Mouse (Mus musculus) limb, embryonic 10.5 days (tissue): ENCODE measurements around the gene Sytl2. TPM values are rescaled to one million over a fixed set of nuclear protein-coding genes. Genes with fewer than 3 reads are reported as not detected.

ENCODE experiments used
- DNase-seq: peaks from one replicate; pipeline ENCODE4 v3.0.0-alpha.2; 2017; ENCODE audit warnings: low spot score
- H3K27ac ChIP-seq: fragments of 300-500 bp; sonication (generic); 2 replicates; pipeline ENCODE4 v1.5.1; 2016; ENCODE audit warnings: mild to moderate bottlenecking
- H3K27me3 ChIP-seq: fragments of 300-500 bp; sonication (generic); 2 replicates; pipeline ENCODE4 v1.6.1; 2016; ENCODE audit warnings: low read depth, mild to moderate bottlenecking; ENCODE audit not compliant: poor library complexity, severe bottlenecking
- H3K36me3 ChIP-seq: fragments of 300-500 bp; sonication (generic); 2 replicates; pipeline ENCODE4 v1.6.1; 2016; ENCODE audit warnings: mild to moderate bottlenecking, moderate library complexity
- H3K4me1 ChIP-seq: fragments of 300-500 bp; sonication (generic); 2 replicates; pipeline ENCODE4 v1.6.1; 2016
- H3K4me3 ChIP-seq: fragments of 300-500 bp; sonication (generic); 2 replicates; pipeline ENCODE4 v1.5.1; 2016; ENCODE audit warnings: mild to moderate bottlenecking, moderate library complexity
- H3K9me3 ChIP-seq: fragments of 300-500 bp; sonication (generic); replicated peaks from 2 replicates; pipeline ENCODE4 v1.6.1; 2016; ENCODE audit warnings: mild to moderate bottlenecking
- WGBS: fragments of 180-500 bp; shearing (Covaris S2); methylation state at CpG from one replicate; pipeline ENCODE4 v1.1.7; 2016; 5-methylcytosine and 5-hydroxymethylcytosine counted together
- polyA plus RNA-seq: library from polyadenylated mRNA; unstranded; fragments of >200 nt; fragmentation: Nextera tagmentation; extraction: Ambion mirVana; gene quantifications from 2 replicates; pipeline ENCODE4 v1.2.1, GENCODE M21; 2016

Gene Sytl2
- polyA plus RNA-seq, 1 experiment from 2014 or later, result 2.7 TPM

- Histone ChIP-seq H3K4me1 (peaks cover 8% of the 10 kb centered on the region), H3K9me3 (no peaks in the 10 kb centered on the region), H3K27ac (0 out of 2 replicates have a peak within 1 kb of the TSS, but pooled peaks have one; percentile 30), H3K27me3 (peaks cover 5% of the 10 kb centered on the region; the same call in 1 of the 2 replicates), H3K36me3 (no peaks in the 10 kb centered on the region), H3K4me3 (peak within 1 kb of the TSS; percentile 49)
- peak; percentile 65 for DNase-seq
- WGBS, result 23% methylated on average over 29 of the region's 29 CpGs
Measured at GRCm38 (mm10) chr7:90426020-90427001, 124.3 kb downstream of the Sytl2 start, which contains the start of gene Ccdc89. Gene Ccdc89 (plus strand): TSS chr7:90426577.

- Histone ChIP-seq H3K27me3 (peaks cover 5% of the 10 kb centered on the region; the same call in 1 of the 2 replicates), H3K4me1 (peaks cover 8% of the 10 kb centered on the region), H3K9me3 (no peaks in the 10 kb centered on the region), H3K27ac (0 out of 2 replicates have a peak overlapping the region, but pooled peaks have one; percentile 30), H3K4me3 (peak overlapping the region; percentile 49), H3K36me3 (no peaks in the 10 kb centered on the region)
- 63% methylated on average over 9 of the region's 9 CpGs for whole genome bisulfite sequencing
- DNase-seq, result no peak
Measured at GRCm38 (mm10) chr7:90427006-90427405, 125.0 kb downstream of the Sytl2 start.

GRCm38 (mm10) chr7:90432221-90432620 is 130.2 kb downstream of the Sytl2 start:
- no peak for DNase-seq
- no peak overlapping the region for H3K27ac ChIP-seq
- peaks cover 1% of the 10 kb centered on the region; the same call in 1 of the 2 replicates for H3K27me3 ChIP-seq
- H3K4me1 ChIP-seq, result no peaks in the 10 kb centered on the region
- H3K36me3 ChIP-seq, result no peaks in the 10 kb centered on the region
- no peaks in the 10 kb centered on the region for H3K9me3 ChIP-seq
- no peak overlapping the region for H3K4me3 ChIP-seq

- H3K4me3 ChIP-seq, result no peak overlapping the region
- WGBS, result 86% methylated on average over 4 of the region's 4 CpGs
Measured at GRCm38 (mm10) chr7:90440044-90440443, 138.0 kb downstream of the Sytl2 start.

GRCm38 (mm10) chr7:90442070-90442469 is 140.0 kb downstream of the Sytl2 start:
- Histone ChIP-seq H3K27ac (peak overlapping the region; percentile 100), H3K4me1 (no peaks in the 10 kb centered on the region), H3K4me3 (peak overlapping the region; percentile 95), H3K36me3 (peaks cover 10% of the 10 kb centered on the region), H3K27me3 (no peaks in the 10 kb centered on the region), H3K9me3 (no peaks in the 10 kb centered on the region)
- WGBS, result 13% methylated on average over 4 of the region's 4 CpGs
- no peak for DNase-seq

More at GRCm38 (mm10) chr7:90440044-90440443, 138.0 kb downstream of the Sytl2 start:
- DNase-seq, result no peak
- H3K4me1 ChIP-seq, result no peaks in the 10 kb centered on the region
- no peaks in the 10 kb centered on the region for H3K27me3 ChIP-seq
- no peak overlapping the region for H3K27ac ChIP-seq
- H3K9me3 ChIP-seq, result no peaks in the 10 kb centered on the region
- H3K36me3 ChIP-seq, result 0 out of 2 replicates have a peak, but pooled peaks cover 2% of the 10 kb centered on the region

- no peaks in the 10 kb centered on the region for H3K4me1 ChIP-seq
- H3K36me3 ChIP-seq, result peaks cover 16% of the 10 kb centered on the region
- WGBS, result under 1% methylated on average over 50 of the region's 54 CpGs
- no peaks in the 10 kb centered on the region for H3K9me3 ChIP-seq
- no peaks in the 10 kb centered on the region for H3K27me3 ChIP-seq
- peak within 1 kb of the TSS; percentile 95 for H3K4me3 ChIP-seq
- H3K27ac ChIP-seq, result peak within 1 kb of the TSS; percentile 100
- peak; percentile 96 for DNase-seq
Measured at GRCm38 (mm10) chr7:90442518-90443080, 140.5 kb downstream of the Sytl2 start, which contains the start of gene Crebzf. Gene Crebzf (plus strand): TSS chr7:90442729.

- Histone ChIP-seq H3K4me3 (peak overlapping the region; percentile 95), H3K9me3 (no peaks in the 10 kb centered on the region), H3K27me3 (no peaks in the 10 kb centered on the region), H3K36me3 (peaks cover 24% of the 10 kb centered on the region), H3K27ac (peak overlapping the region; percentile 100), H3K4me1 (no peaks in the 10 kb centered on the region)
- WGBS, result under 1% methylated on average over 121 of the region's 123 CpGs
- DNase-seq, result peak; percentile 77
Measured at GRCm38 (mm10) chr7:90443101-90444091, 141.3 kb downstream of the Sytl2 start.

- WGBS, result under 1% methylated on average over 6 of the region's 6 CpGs
- Histone ChIP-seq H3K27ac (peak overlapping the region; percentile 100), H3K9me3 (no peaks in the 10 kb centered on the region), H3K27me3 (no peaks in the 10 kb centered on the region), H3K4me3 (peak overlapping the region; percentile 95), H3K4me1 (no peaks in the 10 kb centered on the region), H3K36me3 (peaks cover 30% of the 10 kb centered on the region)
- DNase-seq, result peak; percentile 35
Measured at GRCm38 (mm10) chr7:90444206-90444605, 142.2 kb downstream of the Sytl2 start.

- H3K27me3 ChIP-seq, result peaks cover 10% of the 10 kb centered on the region; the same call in 1 of the 2 replicates
- 37% methylated on average over 7 of the region's 7 CpGs for WGBS
- H3K4me1 ChIP-seq, result peaks cover 15% of the 10 kb centered on the region
- H3K9me3 ChIP-seq, result no peaks in the 10 kb centered on the region
- DNase-seq, result no peak
- peak overlapping the region; percentile 78 for H3K4me3 ChIP-seq
- H3K36me3 ChIP-seq, result peaks cover 33% of the 10 kb centered on the region
- peak overlapping the region; percentile 92 for H3K27ac ChIP-seq
Measured at GRCm38 (mm10) chr7:90456149-90456844, 154.2 kb downstream of the Sytl2 start.

GRCm38 (mm10) chr7:90456845-90457468 is 154.9 kb downstream of the Sytl2 start, which contains the start of gene Tmem126a:
Gene Tmem126a (minus strand): TSS chr7:90457229.
- Histone ChIP-seq H3K36me3 (peaks cover 26% of the 10 kb centered on the region), H3K9me3 (no peaks in the 10 kb centered on the region)
- under 1% methylated on average over 41 of the region's 41 CpGs for WGBS

GRCm38 (mm10) chr7:90457517-90457916 is 155.5 kb downstream of the Sytl2 start:
- Histone ChIP-seq H3K36me3 (peaks cover 22% of the 10 kb centered on the region), H3K27ac (peak overlapping the region; percentile 92), H3K4me1 (peaks cover 15% of the 10 kb centered on the region), H3K27me3 (peaks cover 10% of the 10 kb centered on the region; the same call in 1 of the 2 replicates), H3K9me3 (no peaks in the 10 kb centered on the region), H3K4me3 (peak overlapping the region; percentile 78)
- no peak for DNase-seq
- WGBS, result 24% methylated on average over 10 of the region's 10 CpGs

More at GRCm38 (mm10) chr7:90456845-90457468, 154.9 kb downstream of the Sytl2 start, which contains the start of gene Tmem126a:
- Histone ChIP-seq H3K27me3 (peaks cover 10% of the 10 kb centered on the region; the same call in 1 of the 2 replicates), H3K4me3 (peak within 1 kb of the TSS; percentile 78), H3K4me1 (peaks cover 15% of the 10 kb centered on the region), H3K27ac (peak within 1 kb of the TSS; percentile 92)
- DNase-seq, result peak; percentile 90
